Mouse (Mus musculus): ENCODE results near the gene Apoa2. TPM values are rescaled to one million over a fixed set of nuclear protein-coding genes. Genes with fewer than 3 reads are reported as not detected.

Apoa2 gene
- total and polyA plus RNA-seq, 2 experiments from 2014 or later = 2.0 to 2.7 TPM

- Histone ChIP-seq H3K9ac (no peak overlapping the region), H3K36me3 (ENCODE audit: insufficient read depth) (peaks cover 14% of the 10 kb centered on the region), H3K4me3 (ENCODE audit: low read depth, low read length) (no peak overlapping the region), H3K4me1 (ENCODE audit: insufficient read depth) (no peaks in the 10 kb centered on the region), H3K4me2 (ENCODE audit: low read depth) (no peak overlapping the region), H3K9me3 (ENCODE audit: low read length) (no peaks in the 10 kb centered on the region), H3K27ac (ENCODE audit: low read depth, low read length) (no peak overlapping the region), H3K27me3 (ENCODE audit: insufficient read depth, low read length) (no peaks in the 10 kb centered on the region)
- ATAC-seq (no peak), DNase-seq (no peak)
- WGBS = 35% methylated on average over 6 of the region's 6 CpGs
- TF ChIP-seq CTCF (IDR thresholded peaks at IDR 0.05; ENCODE audit: low read depth) = no peak
Measured at GRCm38 (mm10) chr1:171229750-171230149, 4.9 kb downstream of the Apoa2 start.

- ATAC-seq (no peak), DNase-seq (no peak)
- no peaks in the 10 kb centered on the region for H3K27me3 ChIP-seq (ENCODE audit: insufficient read depth, low read length)
- H3K9me3 ChIP-seq (ENCODE audit: low read length) = no peaks in the 10 kb centered on the region
- H3K4me2 ChIP-seq (ENCODE audit: low read depth) = no peak overlapping the region
- H3K4me3 ChIP-seq (ENCODE audit: low read depth, low read length) = no peak overlapping the region
- 28% methylated on average over 3 of the region's 3 CpGs for WGBS
- peaks cover 19% of the 10 kb centered on the region for H3K36me3 ChIP-seq (ENCODE audit: insufficient read depth)
- H3K9ac ChIP-seq = no peak overlapping the region
- no peak for TF ChIP-seq CTCF (IDR thresholded peaks at IDR 0.05; ENCODE audit: low read depth)
- no peaks in the 10 kb centered on the region for H3K4me1 ChIP-seq (ENCODE audit: insufficient read depth)
- no peak overlapping the region for H3K27ac ChIP-seq (ENCODE audit: low read depth, low read length)
Measured at GRCm38 (mm10) chr1:171230215-171230614, 5.4 kb downstream of the Apoa2 start.

GRCm38 (mm10) chr1:171231844-171232243 is 7.0 kb downstream of the Apoa2 start:
- no peak for TF ChIP-seq CTCF (IDR thresholded peaks at IDR 0.05; ENCODE audit: low read depth)
- 84% methylated on average over 4 of the region's 4 CpGs for WGBS

GRCm38 (mm10) chr1:171232348-171232747 is 7.5 kb downstream of the Apoa2 start:
- no peak overlapping the region for H3K4me3 ChIP-seq (ENCODE audit: low read depth, low read length)
- H3K4me2 ChIP-seq (ENCODE audit: low read depth) = no peak overlapping the region
- no peaks in the 10 kb centered on the region for H3K4me1 ChIP-seq (ENCODE audit: insufficient read depth)
- no peak for ATAC-seq
- peaks cover 38% of the 10 kb centered on the region for H3K36me3 ChIP-seq (ENCODE audit: insufficient read depth)
- no peak for TF ChIP-seq CTCF (IDR thresholded peaks at IDR 0.05; ENCODE audit: low read depth)
- no peaks in the 10 kb centered on the region for H3K9me3 ChIP-seq (ENCODE audit: low read length)
- DNase-seq = no peak
- no peak overlapping the region for H3K9ac ChIP-seq
- WGBS = 86% methylated on average over 5 of the region's 5 CpGs
- H3K27me3 ChIP-seq (ENCODE audit: insufficient read depth, low read length) = no peaks in the 10 kb centered on the region
- no peak overlapping the region for H3K27ac ChIP-seq (ENCODE audit: low read depth, low read length)

More at GRCm38 (mm10) chr1:171231844-171232243, 7.0 kb downstream of the Apoa2 start:
- Histone ChIP-seq H3K9ac (no peak overlapping the region), H3K36me3 (ENCODE audit: insufficient read depth) (peaks cover 33% of the 10 kb centered on the region), H3K27ac (ENCODE audit: low read depth, low read length) (no peak overlapping the region), H3K4me1 (ENCODE audit: insufficient read depth) (no peaks in the 10 kb centered on the region), H3K4me3 (ENCODE audit: low read depth, low read length) (no peak overlapping the region), H3K9me3 (ENCODE audit: low read length) (no peaks in the 10 kb centered on the region), H3K4me2 (ENCODE audit: low read depth) (no peak overlapping the region), H3K27me3 (ENCODE audit: insufficient read depth, low read length) (no peaks in the 10 kb centered on the region)
- DNase-seq (no peak), ATAC-seq (no peak)

DNA sequence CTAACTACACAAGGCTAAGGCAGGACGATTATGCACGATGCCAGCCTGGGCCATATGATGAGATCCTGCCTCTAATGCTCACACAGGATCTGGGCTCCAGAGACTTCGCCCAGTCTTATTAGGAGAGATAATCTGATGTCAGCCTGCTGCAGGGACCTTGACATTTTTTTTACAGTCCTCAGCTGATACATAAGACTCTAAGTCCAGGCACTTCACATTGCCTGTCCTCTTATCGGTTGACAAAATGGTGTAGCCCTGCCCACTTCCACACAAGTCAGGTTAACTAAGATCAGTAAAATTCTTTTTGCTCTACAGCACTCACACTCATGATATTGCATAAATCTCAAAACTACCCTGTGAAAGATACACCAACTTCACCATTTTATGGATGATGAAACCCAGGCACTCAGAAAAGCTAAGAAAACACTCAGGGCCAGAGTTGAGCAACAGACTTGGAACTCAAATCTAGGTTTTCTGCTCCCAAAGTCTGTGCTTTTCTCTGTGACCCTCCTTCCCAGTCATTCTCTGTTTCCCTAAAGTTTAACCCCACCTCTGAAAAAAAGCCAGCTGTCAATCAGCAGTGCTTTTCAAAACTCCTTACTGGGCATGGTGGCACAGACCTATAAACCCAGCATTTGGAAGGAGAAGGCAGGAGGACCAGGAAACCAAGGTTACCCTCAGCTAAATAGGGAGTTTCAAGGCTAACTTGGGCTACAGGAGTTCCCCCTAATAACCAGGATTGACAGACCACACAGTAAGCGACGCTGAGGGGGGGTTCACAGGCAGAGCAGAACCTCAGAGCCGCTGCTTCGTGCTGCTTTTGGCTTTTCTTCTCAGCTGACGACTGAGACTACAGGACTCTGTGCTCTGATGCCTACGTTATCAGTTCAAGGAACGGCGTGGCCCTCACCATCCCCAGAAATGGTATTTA is 8.2 kb downstream of the Apoa2 start:
- H3K27ac ChIP-seq (ENCODE audit: low read depth, low read length) = no peak overlapping the region
- ATAC-seq (no peak), DNase-seq (no peak)
- no peak overlapping the region for H3K4me3 ChIP-seq (ENCODE audit: low read depth, low read length)
- no peak for TF ChIP-seq CTCF (IDR thresholded peaks at IDR 0.05; ENCODE audit: low read depth)
- H3K9me3 ChIP-seq (ENCODE audit: low read length) = no peaks in the 10 kb centered on the region
- no peak overlapping the region for H3K9ac ChIP-seq
- H3K4me1 ChIP-seq (ENCODE audit: insufficient read depth) = no peaks in the 10 kb centered on the region
- 88% methylated on average over 12 of the region's 12 CpGs for WGBS
- no peak overlapping the region for H3K4me2 ChIP-seq (ENCODE audit: low read depth)
- H3K36me3 ChIP-seq (ENCODE audit: insufficient read depth) = peaks cover 45% of the 10 kb centered on the region
- no peaks in the 10 kb centered on the region for H3K27me3 ChIP-seq (ENCODE audit: insufficient read depth, low read length)

DNA sequence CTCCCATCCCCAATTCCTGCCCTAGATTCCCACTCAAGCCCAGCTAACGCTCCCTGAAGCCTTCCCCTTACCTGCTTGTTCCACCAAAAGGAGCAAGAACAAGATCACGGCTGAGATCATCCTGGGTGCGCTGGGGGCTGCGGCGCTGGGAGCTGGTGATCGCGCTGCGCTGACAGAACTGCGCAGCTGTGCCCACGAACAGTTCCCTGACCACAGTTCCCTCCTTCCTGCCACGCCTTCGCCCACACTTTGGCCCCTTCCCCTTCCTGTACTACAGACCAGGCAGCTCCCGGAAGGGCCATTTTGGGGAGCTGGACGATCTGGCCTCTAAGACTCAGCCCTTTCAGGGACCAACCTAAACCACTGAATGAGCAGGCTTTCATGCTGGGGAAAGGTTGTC is 9.3 kb downstream of the Apoa2 start, which contains the start of gene Fcer1g:
TSS of gene Fcer1g (minus strand) at position 240 of the 400 bp plus-strand sequence.
- Histone ChIP-seq H3K36me3 (ENCODE audit: insufficient read depth) (peaks cover 55% of the 10 kb centered on the region), H3K4me1 (ENCODE audit: insufficient read depth) (no peaks in the 10 kb centered on the region), H3K4me3 (ENCODE audit: low read depth, low read length) (no peak within 1 kb of the TSS), H3K9me3 (ENCODE audit: low read length) (no peaks in the 10 kb centered on the region), H3K9ac (no peak within 1 kb of the TSS), H3K27ac (ENCODE audit: low read depth, low read length) (no peak within 1 kb of the TSS), H3K4me2 (ENCODE audit: low read depth) (no peak within 1 kb of the TSS), H3K27me3 (ENCODE audit: insufficient read depth, low read length) (no peaks in the 10 kb centered on the region)
- DNase-seq (no peak), ATAC-seq (no peak)
- TF ChIP-seq CTCF (IDR thresholded peaks at IDR 0.05; ENCODE audit: low read depth) = no peak
- 95% methylated on average over 14 of the region's 14 CpGs for WGBS

- Histone ChIP-seq H3K4me2 (ENCODE audit: low read depth) (no peak overlapping the region), H3K36me3 (ENCODE audit: insufficient read depth) (peaks cover 57% of the 10 kb centered on the region), H3K27ac (ENCODE audit: low read depth, low read length) (no peak overlapping the region), H3K9me3 (ENCODE audit: low read length) (no peaks in the 10 kb centered on the region), H3K27me3 (ENCODE audit: insufficient read depth, low read length) (no peaks in the 10 kb centered on the region), H3K9ac (no peak overlapping the region), H3K4me1 (ENCODE audit: insufficient read depth) (no peaks in the 10 kb centered on the region), H3K4me3 (ENCODE audit: low read depth, low read length) (no peak overlapping the region)
- no peak for TF ChIP-seq CTCF (IDR thresholded peaks at IDR 0.05; ENCODE audit: low read depth)
- DNase-seq = no peak
- 96% methylated on average over 4 of the region's 4 CpGs for WGBS
- no peak for ATAC-seq
Measured at GRCm38 (mm10) chr1:171234538-171234937, 9.7 kb downstream of the Apoa2 start.

All from forebrain, postnatal 0 days (tissue).